Mouse (Mus musculus) urinary bladder, postnatal 25 days (tissue): Measurements from ENCODE around the gene Ssh1.
A peak's percentile ranks its signal among the peaks of the same experiment; 100 is the strongest.

Experiments used
- DNase-seq: peaks from one replicate; pipeline ENCODE4 v3.0.0; 2022; ENCODE audit warnings: low spot score

Gene Ssh1

DNA sequence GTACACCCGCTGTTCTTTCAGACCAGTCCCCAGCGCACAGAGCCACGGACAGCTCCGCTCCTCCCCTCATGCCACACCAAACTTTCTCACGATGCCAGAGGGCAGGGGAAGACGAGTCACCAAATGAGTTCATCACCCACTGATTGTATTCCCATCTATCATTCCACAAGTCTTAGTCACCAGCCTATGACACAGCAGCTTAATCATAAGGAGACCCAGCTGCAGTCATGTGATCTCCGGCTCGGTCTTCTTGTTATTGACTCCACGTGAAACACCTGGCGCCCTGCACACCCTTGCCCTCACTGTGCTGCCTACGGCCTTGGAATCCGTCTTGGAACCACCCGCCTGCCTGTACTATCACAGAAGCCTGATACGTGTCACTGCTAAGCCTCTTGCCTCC is 28.7 kb downstream of the Ssh1 start:
- no peak for DNase-seq

DNA sequence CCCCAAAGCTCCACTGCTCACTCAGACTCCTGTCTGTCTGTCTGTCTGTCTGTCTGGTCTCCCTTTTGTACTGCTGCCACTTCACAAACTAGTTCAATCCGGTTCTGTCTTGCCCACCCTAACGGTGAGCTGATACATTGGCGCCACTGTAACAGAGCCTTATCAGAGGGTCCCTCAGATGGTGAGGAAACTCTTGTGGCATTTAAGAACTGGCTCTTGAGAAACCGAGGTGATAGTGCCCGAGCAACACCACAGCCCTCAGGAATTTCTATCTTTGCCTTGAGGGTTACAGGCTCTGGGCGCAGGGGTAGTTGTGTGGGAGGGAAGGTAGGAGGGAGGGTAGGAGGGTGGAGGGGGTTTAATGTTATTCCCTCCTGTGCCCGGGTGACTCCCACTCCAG is 31.9 kb downstream of the Ssh1 start:
- DNase-seq = no peak

DNA sequence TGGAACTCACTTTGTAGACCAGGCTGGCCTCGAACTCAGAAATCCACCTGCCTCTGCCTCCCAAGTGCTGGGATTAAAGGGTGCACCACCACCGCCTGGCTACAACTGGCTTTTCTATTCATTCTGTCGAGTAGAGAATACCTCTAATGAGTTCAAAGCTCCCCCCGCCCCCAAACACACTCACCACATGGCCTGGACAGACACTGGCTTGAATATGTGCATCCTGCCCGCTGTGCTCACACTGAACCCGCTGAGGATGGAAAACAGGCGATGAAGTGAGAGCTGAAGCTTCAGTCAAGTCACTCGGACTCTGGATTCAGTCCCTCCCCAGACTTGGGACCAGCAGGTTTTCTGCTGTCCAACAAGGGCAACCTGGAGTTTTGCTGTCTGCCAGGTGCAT is 33.3 kb downstream of the Ssh1 start:
- no peak for DNase-seq

DNA sequence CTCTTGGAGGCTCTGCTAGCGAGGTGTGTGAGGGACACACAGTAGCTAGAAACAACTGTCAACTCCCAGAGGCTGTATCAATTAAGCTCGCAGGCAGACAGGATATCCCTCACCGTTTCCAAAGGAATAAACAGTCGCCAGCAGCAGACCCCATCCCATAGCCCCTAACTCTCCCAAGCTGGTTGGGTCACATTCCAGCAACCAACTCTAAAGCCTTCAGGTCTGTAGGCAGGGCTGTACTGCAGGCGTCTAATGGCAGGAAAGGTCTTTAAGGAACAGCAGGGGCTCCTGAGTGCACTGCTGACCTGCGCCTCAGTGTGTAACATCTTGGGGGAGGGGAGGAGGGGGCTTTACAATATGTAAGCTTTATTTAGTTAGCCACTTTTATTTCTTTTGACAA is 34.7 kb downstream of the Ssh1 start:
- no peak for DNase-seq

GRCm38 (mm10) chr5:113956510-113956909 is 37.2 kb downstream of the Ssh1 start:
- peak; percentile 93 for DNase-seq

- no peak for DNase-seq
These were observed 38.0 kb downstream of the Ssh1 start for GRCm38 (mm10) chr5:113955691-113956090.

- DNase-seq = no peak
These were observed 38.4 kb downstream of the Ssh1 start for GRCm38 (mm10) chr5:113955281-113955680.

DNA sequence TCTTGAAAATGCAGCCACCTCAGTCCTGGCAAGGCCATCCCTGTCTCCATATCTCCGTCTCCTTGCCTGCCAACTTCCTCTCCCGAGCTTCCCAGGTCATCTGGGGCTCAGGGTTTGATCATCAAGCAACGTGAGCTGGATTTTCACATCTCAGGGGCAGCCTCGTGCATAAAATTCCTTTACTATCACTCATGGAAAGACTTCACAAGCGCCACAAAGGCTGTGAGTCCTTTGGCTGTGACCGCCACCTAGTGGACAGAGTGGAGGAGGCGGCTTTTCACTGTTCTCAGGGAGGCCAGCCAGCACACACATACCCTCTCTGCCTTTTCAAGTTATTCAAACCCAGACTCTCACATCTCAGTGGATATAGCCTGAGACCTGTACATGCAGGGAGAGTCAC is 39.3 kb downstream of the Ssh1 start:
- peak; percentile 83 for DNase-seq

- no peak for DNase-seq
These were observed 41.2 kb downstream of the Ssh1 start for GRCm38 (mm10) chr5:113952519-113952918.

DNA sequence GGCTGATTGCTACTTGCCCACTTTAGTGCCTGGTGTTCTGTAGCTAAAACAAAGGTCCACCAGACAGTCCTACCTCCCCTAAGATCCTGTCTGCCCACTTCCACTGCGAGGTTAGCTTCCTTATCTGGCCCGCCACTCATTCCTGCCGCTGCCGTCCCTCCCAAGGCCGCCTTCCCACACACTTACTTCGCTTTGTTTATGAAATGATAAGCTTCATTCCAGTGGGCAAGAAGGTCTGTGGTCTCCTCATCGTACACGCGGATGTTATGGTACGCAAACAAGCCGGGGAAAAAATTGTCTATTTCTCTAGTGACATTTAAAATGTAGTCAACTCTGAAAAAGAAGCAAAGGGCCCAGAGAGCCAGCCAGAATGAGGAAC is 42.0 kb downstream of the Ssh1 start:
- no peak for DNase-seq

GRCm38 (mm10) chr5:113950786-113951692 is 42.7 kb downstream of the Ssh1 start:
- DNase-seq = no peak

DNA sequence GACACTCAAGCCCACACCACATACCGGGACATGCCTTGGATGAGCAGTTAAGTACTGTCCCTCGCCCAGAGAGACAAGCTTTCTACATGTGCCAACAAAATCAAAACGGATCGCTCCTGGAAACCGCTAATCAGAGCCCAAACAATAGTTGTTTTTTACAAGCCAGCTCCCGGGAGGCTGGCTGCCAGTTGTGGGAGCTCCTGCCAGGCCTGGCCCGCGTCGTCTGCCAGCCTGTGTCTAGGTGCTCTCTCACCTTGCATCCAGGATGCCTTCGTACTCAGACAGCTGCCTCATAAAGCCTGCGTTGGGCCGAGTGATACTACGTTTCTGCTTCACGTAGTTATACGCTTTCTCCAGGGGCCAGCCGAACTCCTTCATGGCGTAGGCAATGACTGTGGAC is 43.6 kb downstream of the Ssh1 start:
- no peak for DNase-seq

DNA sequence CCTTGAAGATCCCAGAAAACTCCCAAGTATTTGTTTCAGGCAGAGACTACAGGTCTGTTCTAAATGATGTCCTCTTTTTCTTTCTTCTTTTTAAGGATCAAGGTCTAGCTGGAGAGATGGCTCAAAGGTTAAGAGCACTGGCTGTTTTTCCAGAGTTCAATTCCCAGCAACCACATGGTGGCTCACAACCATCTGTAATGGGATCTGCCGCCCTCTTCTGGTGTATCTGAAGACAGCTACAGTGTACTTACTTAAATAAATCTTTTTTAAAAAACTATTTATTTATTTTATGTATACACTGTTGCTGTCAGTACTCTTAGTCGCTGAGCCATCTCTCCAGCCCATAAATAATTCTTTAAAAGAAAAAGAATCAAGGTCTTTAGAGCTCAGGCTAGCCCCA is 46.4 kb downstream of the Ssh1 start:
- DNase-seq = no peak

- no peak for DNase-seq
These were observed 48.6 kb downstream of the Ssh1 start for GRCm38 (mm10) chr5:113945126-113945525.

DNA sequence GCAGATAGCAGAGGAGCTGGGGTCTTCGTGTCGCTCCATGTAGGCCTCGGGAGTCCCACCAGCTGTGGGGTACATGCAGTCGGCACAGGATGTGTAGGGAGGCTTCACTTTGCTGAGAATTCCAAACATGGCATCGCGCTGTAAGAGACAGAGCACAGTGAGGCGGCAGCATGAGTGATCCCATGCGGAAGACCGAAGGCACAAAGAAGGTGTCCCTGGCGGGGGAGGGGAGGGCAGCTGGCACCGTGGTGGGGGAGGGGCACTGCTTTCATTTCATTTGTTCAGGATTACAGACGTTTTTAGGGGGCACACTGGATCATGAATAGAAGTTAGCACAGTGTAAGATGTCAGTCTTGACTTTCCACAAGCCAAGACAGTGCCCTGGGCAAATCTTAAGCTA is 50.4 kb downstream of the Ssh1 start:
- no peak for DNase-seq

- no peak for DNase-seq
These were observed 51.1 kb downstream of the Ssh1 start for GRCm38 (mm10) chr5:113942580-113942979.

DNA sequence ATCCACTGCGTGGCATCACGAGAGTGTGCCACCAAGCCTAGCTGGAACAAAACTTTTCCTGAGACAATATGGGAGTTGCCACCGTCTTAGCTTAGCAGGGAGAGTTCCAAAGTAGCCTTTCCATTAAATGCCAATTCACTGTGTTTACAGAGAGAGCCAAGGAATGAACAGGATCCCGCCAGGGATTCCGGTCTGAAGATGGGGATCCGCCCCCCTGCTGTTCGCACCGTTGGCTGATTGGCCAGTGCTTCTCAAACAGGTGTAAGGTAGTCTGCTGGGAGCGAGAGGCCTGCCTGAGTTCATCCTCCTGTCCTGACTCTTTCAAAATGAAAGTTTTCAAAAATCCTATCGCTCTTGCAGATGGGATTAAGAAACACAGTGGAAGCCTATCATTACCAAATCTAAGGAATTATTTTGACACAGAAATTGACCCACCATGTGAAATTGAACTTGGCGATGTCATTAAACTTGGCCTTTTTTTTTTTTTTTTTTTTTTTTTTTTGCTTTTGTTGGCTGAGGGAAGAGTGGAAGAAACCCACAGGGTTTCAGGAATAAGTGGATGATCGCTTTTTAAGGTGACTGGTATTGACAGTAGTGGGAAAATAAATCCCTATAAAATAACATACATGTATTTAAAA is 54.3 kb downstream of the Ssh1 start:
- no peak for DNase-seq

GRCm38 (mm10) chr5:113937650-113938049 is 56.0 kb downstream of the Ssh1 start:
- DNase-seq = no peak

DNA sequence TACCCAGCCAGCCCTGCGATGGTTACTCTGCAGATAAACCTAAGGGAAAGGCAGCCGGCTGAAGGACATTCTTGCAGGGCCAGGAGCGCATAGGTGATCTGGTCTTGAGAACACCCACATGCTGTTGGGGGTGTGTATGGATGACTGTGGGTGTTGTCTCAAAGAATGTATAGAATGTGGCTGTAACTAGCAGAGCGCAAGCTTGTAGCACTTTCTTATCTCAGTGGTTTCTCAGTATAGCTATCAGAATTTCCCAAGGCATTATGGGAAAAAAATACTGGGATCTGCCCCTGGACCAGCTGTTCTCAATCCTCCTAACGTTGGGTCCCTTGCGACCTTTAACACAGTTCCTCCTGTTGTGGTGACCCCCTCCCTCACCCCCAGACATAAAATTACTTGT is 59.8 kb downstream of the Ssh1 start:
- no peak for DNase-seq

GRCm38 (mm10) chr5:113933480-113933879 is 60.2 kb downstream of the Ssh1 start:
- DNase-seq = no peak

DNA sequence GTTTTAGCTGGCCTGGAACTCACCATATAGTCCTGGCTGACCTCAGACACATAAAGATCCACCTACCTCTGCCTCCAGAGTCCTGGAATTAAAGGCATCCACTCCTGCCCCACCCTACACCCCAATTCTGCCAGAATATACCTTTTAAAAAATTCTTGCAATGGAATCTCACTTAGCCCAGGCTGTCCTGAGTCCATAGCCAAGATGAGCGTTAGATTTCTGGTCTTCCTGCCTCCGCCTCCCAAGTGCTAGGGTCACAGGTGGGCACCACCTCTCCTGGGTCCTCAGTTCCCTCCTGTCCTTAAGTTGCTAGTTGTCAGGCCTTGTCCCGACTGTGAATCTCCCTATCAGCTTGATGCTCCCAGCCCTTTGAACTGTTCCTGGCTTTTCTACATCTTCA is 61.4 kb downstream of the Ssh1 start:
- DNase-seq = no peak

DNA sequence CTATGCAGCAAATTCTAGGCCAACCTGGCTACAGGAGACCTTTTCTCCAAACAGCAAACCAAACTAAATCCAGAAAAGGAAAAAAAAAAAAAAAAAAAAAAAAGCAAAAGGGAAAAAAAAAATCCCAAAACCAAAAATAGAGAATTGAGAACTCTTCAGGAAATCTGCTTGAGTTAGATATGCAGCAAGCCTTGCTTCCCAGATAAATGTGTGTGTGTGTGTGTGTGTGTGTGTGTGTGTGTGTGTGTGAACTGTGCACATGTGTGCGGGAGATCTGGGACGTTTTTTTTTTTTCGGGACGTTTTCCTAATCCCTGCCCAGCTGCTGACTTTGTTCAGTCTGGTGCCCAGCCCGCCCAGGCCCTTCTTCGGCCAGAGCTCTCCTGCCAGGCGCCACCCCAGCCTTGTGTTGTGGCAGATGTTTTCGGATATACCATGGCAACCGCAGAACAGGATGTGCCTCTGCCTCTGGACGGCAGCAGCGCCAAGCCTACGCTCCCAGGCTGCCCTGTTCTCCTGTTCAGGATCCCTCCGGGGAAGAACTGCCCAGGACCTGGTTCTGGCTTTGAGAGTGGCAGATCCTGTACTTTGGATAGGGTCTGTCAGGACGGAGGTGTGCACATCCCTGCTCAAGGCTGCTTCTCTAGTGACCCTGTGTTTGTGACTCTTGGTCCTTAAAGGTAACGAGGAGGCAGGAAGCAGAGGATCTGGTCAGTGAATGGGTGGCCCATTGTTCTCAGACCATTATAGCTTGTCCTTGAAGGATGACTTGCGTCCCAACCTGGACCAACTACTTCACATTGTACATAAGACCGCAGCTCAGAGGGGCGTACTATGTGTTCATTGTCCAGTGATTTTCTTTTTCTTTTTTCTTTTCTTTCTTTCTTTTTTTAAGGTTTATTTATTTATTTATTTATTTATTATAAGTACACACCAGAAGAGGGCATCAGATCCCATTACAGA is 62.8 kb downstream of the Ssh1 start:
- peak; percentile 26 for DNase-seq
